Mouse (Mus musculus) kidney, postnatal 0 days (tissue): Measurements from ENCODE around the gene Ajuba. TPM values are rescaled to one million over a fixed set of nuclear protein-coding genes. Genes with fewer than 3 reads are reported as not detected.

Experiments
- ATAC-seq: fragments of 200-750 bp; cut with Nextera tagmentation; replicated peaks from 2 replicates; pipeline ENCODE4 v1.8.0; 2017; ENCODE audit warnings: low read depth, moderate number of reproducible peaks, moderate TSS enrichment, moderate library complexity; ENCODE audit not compliant: low FRiP score
- DNase-seq: peaks from one replicate; pipeline ENCODE4 v3.0.0-alpha.2; 2016; ENCODE audit warnings: low spot score
- H3K27ac ChIP-seq: fragments of 300-500 bp; sonication (generic); 2 replicates; pipeline ENCODE4 v1.5.1; 2014; ENCODE audit warnings: mild to moderate bottlenecking
- H3K27me3 ChIP-seq: fragments of 300-500 bp; sonication (generic); 2 replicates; pipeline ENCODE4 v1.6.1; 2014; ENCODE audit warnings: low read length, mixed read lengths; ENCODE audit not compliant: insufficient read depth
- H3K36me3 ChIP-seq: fragments of 300-500 bp; sonication (generic); 2 replicates; pipeline ENCODE4 v1.6.1; 2014; ENCODE audit warnings: low read length, mixed read lengths; ENCODE audit not compliant: insufficient read depth
- H3K4me1 ChIP-seq: fragments of 300-500 bp; sonication (generic); replicated peaks from 2 replicates; pipeline ENCODE4 v1.6.1; 2014; ENCODE audit warnings: antibody characterized with exemption, low read length, mixed read lengths; ENCODE audit not compliant: insufficient read depth
- H3K4me2 ChIP-seq: fragments of 300-500 bp; sonication (generic); 2 replicates; pipeline ENCODE4 v1.6.1; 2014; ENCODE audit warnings: mild to moderate bottlenecking, low read length, moderate library complexity, mixed read lengths
- H3K4me3 ChIP-seq: fragments of 300-500 bp; sonication (generic); replicated peaks from 2 replicates; pipeline ENCODE4 v1.5.1; 2014; ENCODE audit warnings: low read depth, low read length
- H3K9ac ChIP-seq: fragments of 300-500 bp; sonication (generic); 2 replicates; pipeline ENCODE4 v1.6.1; 2014; ENCODE audit warnings: low read depth, low read length
- H3K9me3 ChIP-seq: fragments of 300-500 bp; sonication (generic); replicated peaks from 2 replicates; pipeline ENCODE4 v1.6.1; 2016; ENCODE audit warnings: low read length, inconsistent platforms, mixed read lengths
- CTCF ChIP-seq: IDR thresholded peaks from 2 replicates; pipeline ENCODE4 v1.5.1; 2016; ENCODE audit warnings: antibody characterized with exemption, low read depth, mild to moderate bottlenecking, moderate library complexity
- WGBS: fragments of 180-500 bp; shearing (Covaris S2); extraction: QIAGEN DNeasy Blood & Tissue Kit; methylation state at CpG from one replicate; pipeline ENCODE4 v1.1.7; 2014; 5-methylcytosine and 5-hydroxymethylcytosine counted together
- polyA plus RNA-seq: library from polyadenylated mRNA; unstranded; fragments of >200 nt; fragmentation: Nextera tagmentation; extraction: Ambion mirVana; gene quantifications from 2 replicates; pipeline ENCODE4 v1.2.1, GENCODE M21; 2015

Ajuba gene
- polyA plus RNA-seq, 1 experiment from 2014 or later = 40.9 TPM

DNA sequence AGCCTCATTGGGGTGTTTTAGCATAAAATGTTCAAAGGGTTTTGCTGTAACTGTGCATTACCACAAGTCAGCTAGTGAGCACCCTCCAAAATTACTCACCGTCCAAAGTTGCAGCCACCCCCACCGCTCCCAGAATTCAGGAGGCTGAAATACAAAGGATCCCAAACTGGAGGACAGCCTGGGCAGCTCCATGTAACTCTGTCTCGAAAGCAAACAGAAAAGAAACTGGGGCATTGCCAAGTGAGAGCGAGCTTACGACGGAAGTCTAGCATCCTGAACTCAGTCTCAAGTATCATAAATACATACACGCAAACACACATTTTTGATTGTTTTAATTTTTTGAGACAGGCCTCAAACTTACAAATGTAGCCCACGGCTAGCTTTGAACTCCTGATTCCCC, 20.0 kb downstream of the Ajuba start:
- no peaks in the 10 kb centered on the region for H3K9me3 ChIP-seq
- ATAC-seq = no peak
- WGBS = 82% methylated on average over 8 of the region's 8 CpGs
- H3K36me3 ChIP-seq = no peaks in the 10 kb centered on the region
- H3K4me1 ChIP-seq = no peaks in the 10 kb centered on the region
- no peak for DNase-seq
- H3K4me3 ChIP-seq = no peak overlapping the region
- no peak for TF ChIP-seq CTCF
- H3K27ac ChIP-seq = no peak overlapping the region
- no peak overlapping the region for H3K4me2 ChIP-seq
- H3K9ac ChIP-seq = no peak overlapping the region
- no peaks in the 10 kb centered on the region for H3K27me3 ChIP-seq

DNA sequence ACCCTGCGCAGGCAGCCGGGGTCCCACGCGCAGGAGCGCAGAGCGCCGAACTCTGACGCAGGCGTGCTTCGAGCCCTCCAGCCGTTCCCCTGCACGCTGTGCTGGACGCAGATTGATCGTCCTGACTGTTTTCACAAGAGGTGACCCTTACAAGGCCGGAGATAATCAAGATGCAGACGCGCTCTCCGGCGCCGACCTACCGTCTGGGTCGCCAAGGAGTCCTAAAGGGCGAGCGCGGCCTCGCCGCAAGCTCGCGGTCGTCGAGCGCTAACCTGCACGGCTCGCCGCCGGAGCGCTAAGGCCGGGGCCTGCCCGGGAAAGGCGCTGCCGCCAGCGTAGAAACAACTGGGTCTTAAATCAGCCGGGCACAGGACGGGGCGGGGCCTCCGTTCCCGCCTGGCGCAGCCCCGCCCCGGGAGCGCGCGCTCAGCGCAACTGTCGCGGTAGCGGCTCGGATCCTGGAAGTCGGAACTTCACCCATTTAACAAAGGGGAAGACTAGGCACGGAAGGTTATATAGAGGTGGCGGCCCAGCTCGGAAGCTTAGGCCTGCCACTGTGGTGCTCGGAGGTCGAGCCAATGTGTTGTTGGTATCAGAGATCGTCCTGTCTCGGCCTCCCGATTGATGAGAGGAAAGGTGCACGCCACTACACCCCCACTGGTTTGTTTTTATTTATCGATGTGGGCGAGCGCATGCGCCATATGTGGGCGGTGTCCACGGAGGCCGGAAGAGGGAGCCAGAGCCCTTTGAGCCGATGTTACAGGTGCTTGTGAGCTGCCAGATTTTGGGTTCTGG, 23.2 kb downstream of the Ajuba start, which contains the start of gene Haus4:
Haus4 (minus strand) TSS at position 642 of the 795 bp plus-strand sequence.
- Histone ChIP-seq H3K27ac (peak within 1 kb of the TSS; percentile 85), H3K27me3 (no peaks in the 10 kb centered on the region), H3K4me1 (no peaks in the 10 kb centered on the region), H3K4me3 (peak within 1 kb of the TSS; percentile 45), H3K4me2 (peak within 1 kb of the TSS; percentile 93), H3K36me3 (0 out of 2 replicates have a peak, but pooled peaks cover 6% of the 10 kb centered on the region), H3K9ac (peak within 1 kb of the TSS; percentile 69), H3K9me3 (no peaks in the 10 kb centered on the region)
- ATAC-seq (peak; percentile 94), DNase-seq (peak; percentile 96)
- TF ChIP-seq CTCF = peak; percentile 81
- WGBS = under 1% methylated on average over 76 of the region's 76 CpGs

DNA sequence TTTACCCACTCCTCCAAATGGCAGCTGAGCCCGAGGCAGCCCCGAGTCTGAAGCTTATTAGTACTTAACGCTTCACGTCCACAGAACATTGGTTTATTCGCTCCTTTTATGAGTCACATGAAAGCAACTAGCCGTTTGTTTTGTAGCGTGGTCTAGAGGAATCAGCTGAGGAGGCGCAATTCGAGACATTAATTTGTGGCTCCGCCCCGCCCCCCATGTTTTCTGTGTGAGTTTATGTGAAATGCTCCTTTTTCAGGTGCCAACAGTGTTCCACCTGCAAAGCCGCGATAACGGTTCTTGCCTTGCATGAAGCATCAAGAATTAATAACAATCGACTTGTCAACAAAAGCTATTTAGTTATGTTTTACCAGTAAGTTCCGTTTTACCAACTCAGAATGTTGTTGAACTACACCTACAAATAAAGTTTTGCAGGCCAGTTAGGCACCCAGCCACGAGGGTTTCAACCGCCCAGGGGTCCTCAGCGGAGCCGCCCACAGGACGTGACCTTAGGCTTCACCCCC, 23.8 kb downstream of the Ajuba start:
- ATAC-seq (no peak), DNase-seq (peak; percentile 63)
- no peaks in the 10 kb centered on the region for H3K27me3 ChIP-seq
- peak overlapping the region; percentile 93 for H3K4me2 ChIP-seq
- H3K36me3 ChIP-seq = peaks cover 12% of the 10 kb centered on the region; the same call in 1 of the 2 replicates
- no peaks in the 10 kb centered on the region for H3K4me1 ChIP-seq
- H3K9me3 ChIP-seq = no peaks in the 10 kb centered on the region
- TF ChIP-seq CTCF = no peak
- H3K4me3 ChIP-seq = peak overlapping the region; percentile 45
- H3K9ac ChIP-seq = peak overlapping the region; percentile 69
- under 1% methylated on average over 21 of the region's 21 CpGs for WGBS
- peak overlapping the region; percentile 85 for H3K27ac ChIP-seq

DNA sequence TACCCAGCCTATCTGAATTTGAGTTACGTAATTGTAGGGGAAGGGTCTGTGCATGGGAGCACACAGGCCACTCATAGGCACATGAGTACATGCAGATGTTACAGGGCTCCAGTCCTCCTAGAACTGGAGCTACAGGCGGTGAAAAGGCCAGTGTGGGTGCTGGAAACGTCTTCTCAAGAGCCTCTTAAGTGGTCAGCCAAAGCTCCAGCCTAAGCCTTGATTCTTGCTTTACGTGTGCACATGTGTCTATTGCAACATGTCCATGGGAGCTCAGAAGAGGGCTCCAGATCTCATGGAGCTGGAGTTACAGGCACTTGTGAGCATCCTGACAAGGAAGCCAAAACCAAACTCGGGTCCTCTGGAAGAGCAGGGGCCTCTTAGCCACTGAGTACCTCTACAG, 32.7 kb downstream of the Ajuba start:
- H3K4me1 ChIP-seq = no peaks in the 10 kb centered on the region
- DNase-seq (no peak), ATAC-seq (no peak)
- no peak overlapping the region for H3K9ac ChIP-seq
- H3K4me3 ChIP-seq = no peak overlapping the region
- H3K36me3 ChIP-seq = peaks cover 34% of the 10 kb centered on the region
- H3K4me2 ChIP-seq = no peak overlapping the region
- TF ChIP-seq CTCF = no peak
- no peaks in the 10 kb centered on the region for H3K9me3 ChIP-seq
- no peak overlapping the region for H3K27ac ChIP-seq
- 96% methylated on average over 5 of the region's 5 CpGs for WGBS
- H3K27me3 ChIP-seq = no peaks in the 10 kb centered on the region

DNA sequence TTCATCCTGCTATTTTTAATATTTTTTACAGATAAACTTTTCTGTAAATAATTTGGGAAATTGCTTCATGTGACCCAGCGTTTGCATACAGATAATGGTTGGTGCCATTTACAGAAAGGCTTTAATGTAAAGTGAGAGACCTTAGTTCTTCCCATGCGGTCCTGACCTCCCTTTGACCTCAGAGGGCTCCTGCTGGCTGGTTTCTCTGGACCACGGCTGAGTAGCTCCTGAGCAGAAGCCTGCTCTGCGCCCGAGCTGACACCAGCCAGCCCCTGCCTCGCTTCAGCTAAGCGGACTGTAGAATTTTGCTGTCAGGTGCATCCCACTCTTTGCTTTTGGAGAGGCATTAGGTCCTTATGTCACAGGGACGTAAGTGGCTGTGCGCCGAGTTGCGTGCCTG, 36.6 kb downstream of the Ajuba start:
- no peak for TF ChIP-seq CTCF
- Histone ChIP-seq H3K36me3 (peaks cover 15% of the 10 kb centered on the region), H3K4me2 (no peak overlapping the region), H3K27me3 (no peaks in the 10 kb centered on the region), H3K4me3 (no peak overlapping the region), H3K27ac (no peak overlapping the region), H3K4me1 (no peaks in the 10 kb centered on the region), H3K9ac (no peak overlapping the region), H3K9me3 (no peaks in the 10 kb centered on the region)
- ATAC-seq (peak; percentile 68), DNase-seq (peak; percentile 15)
- 55% methylated on average over 11 of the region's 11 CpGs for WGBS

DNA sequence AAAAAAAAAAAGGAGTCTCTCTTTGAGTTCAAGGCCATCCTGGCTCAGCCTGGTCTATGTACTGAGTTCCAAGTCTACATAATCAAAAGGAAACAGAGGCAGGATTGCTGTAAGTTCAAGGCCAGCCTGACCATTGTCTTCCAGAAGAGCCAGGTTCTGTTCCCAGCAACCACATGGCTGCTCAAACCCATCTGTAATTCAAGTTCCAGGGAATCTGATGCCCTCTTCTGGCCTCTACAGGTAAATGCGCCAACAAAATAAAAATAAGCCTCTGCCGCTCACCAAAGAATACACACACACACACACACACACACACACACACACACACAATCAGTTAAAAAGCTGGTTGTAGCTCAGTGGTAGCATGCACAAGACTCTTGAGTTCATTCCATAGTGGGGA, 38.8 kb downstream of the Ajuba start:
- Histone ChIP-seq H3K4me2 (no peak overlapping the region), H3K4me3 (no peak overlapping the region), H3K36me3 (peaks cover 8% of the 10 kb centered on the region), H3K27me3 (no peaks in the 10 kb centered on the region), H3K9me3 (no peaks in the 10 kb centered on the region), H3K27ac (no peak overlapping the region), H3K9ac (no peak overlapping the region), H3K4me1 (no peaks in the 10 kb centered on the region)
- ATAC-seq (no peak), DNase-seq (no peak)
- 93% methylated on average over 2 of the region's 2 CpGs for WGBS
- peak; percentile 24; the same call in 1 of the 2 replicates for TF ChIP-seq CTCF
